Mouse (Mus musculus) left cerebral cortex, adult 18-20 months (tissue): ENCODE measurements around the gene Prc1. TPM values are rescaled to one million over a fixed set of nuclear protein-coding genes. Genes with fewer than 3 reads are reported as not detected.
A peak's percentile ranks its signal among the peaks of the same experiment; 100 is the strongest.

Source experiments
- DNase-seq, 2 experiments: peaks; one replicate each; pipeline ENCODE4 v3.0.0; 2021 to 2022; ENCODE audit warnings: low spot score in 2 of 2, mixed read lengths in 1 of 2
- total RNA-seq, 2 experiments: library from RNA; stranded (reverse); gene quantifications; 2 replicates each; pipeline ENCODE4 v1.2.3; 2021

Gene Prc1
- total RNA-seq, 2 experiments from 2014 or later = 0.75 to 0.93 TPM

GRCm38 (mm10) chr7:80331433-80331832 is 37.2 kb downstream of the Prc1 start:
- DNase-seq = no peak

GRCm38 (mm10) chr7:80334848-80335247 is 40.6 kb downstream of the Prc1 start:
- DNase-seq = no peak

GRCm38 (mm10) chr7:80336932-80337331 is 42.7 kb downstream of the Prc1 start:
- DNase-seq = no peak

- DNase-seq = no peak
Measured at GRCm38 (mm10) chr7:80339371-80339770, 45.1 kb downstream of the Prc1 start.

- peak; percentile 98 to 99 for DNase-seq
Measured at GRCm38 (mm10) chr7:80339793-80340628, 45.8 kb downstream of the Prc1 start.

GRCm38 (mm10) chr7:80340793-80341192 is 46.5 kb downstream of the Prc1 start, which contains the start of gene Unc45a:
TSS of gene Unc45a (minus strand) at chr7:80341005.
- DNase-seq = peak; percentile 63

GRCm38 (mm10) chr7:80341793-80342192 is 47.5 kb downstream of the Prc1 start:
- DNase-seq = no peak

- peak; percentile 96 to 98 for DNase-seq
Measured at GRCm38 (mm10) chr7:80342858-80343257, 48.6 kb downstream of the Prc1 start, which contains the start of gene Hddc3. TSS of gene Hddc3 (plus strand) at chr7:80343104.

GRCm38 (mm10) chr7:80343270-80344018 is 49.2 kb downstream of the Prc1 start:
- DNase-seq = no peak

- no peak for DNase-seq
Measured at GRCm38 (mm10) chr7:80346173-80346572, 51.9 kb downstream of the Prc1 start.

GRCm38 (mm10) chr7:80346830-80347229 is 52.6 kb downstream of the Prc1 start:
- DNase-seq = no peak

GRCm38 (mm10) chr7:80347670-80348586 is 53.7 kb downstream of the Prc1 start:
- DNase-seq = no peak

- no peak for DNase-seq
Measured at GRCm38 (mm10) chr7:80350808-80351207, 56.6 kb downstream of the Prc1 start.

GRCm38 (mm10) chr7:80352920-80353319 is 58.7 kb downstream of the Prc1 start:
- no peak for DNase-seq

- DNase-seq = no peak
Measured at GRCm38 (mm10) chr7:80356351-80356750, 62.1 kb downstream of the Prc1 start.

GRCm38 (mm10) chr7:80357156-80357555 is 62.9 kb downstream of the Prc1 start:
- peak in 1 of 2 experiments; percentile 23 for DNase-seq

GRCm38 (mm10) chr7:80358039-80358438 is 63.8 kb downstream of the Prc1 start:
- DNase-seq = no peak

GRCm38 (mm10) chr7:80360435-80360834 is 66.2 kb downstream of the Prc1 start:
- DNase-seq = no peak

- no peak for DNase-seq
Measured at GRCm38 (mm10) chr7:80365759-80366158, 71.5 kb downstream of the Prc1 start.
